Mouse (Mus musculus): Measurements from ENCODE around the gene Aldh18a1.
A peak's percentile ranks its signal among the peaks of the same experiment; 100 is the strongest.

Gene Aldh18a1

DNA sequence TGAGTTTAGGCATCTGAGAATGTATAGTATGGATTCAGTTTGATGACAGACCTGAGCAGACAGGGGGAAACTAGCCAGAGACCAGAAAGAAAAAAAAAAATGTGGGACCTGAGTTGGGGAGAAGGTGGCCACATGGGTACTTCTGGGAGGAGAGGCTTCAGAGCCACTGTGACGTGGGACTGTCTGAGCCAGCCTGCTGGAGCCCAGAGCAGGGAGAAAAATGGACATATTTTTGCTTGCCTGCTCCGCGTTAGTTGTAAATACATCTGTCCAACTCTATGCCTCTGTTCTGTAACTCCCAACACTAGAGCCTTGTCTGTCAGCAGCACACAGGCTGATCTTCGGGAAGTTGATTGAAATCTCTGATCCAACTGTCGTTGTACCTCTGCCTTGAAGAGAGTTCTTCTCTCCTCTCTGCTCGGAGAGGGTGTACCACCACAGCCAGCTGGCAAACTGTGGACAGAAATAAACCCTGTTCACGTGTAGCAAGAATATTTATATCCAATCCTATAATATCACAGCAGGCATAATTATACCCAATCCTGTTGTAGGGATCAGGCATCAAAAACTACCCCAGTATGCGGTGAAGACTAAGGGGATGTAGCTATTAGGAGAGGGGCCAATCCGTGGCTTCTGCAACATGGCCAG is 61.8 kb downstream of the Aldh18a1 start:
- no peak for DNase-seq (ENCODE audit: low spot score in 2 of 2)

DNA sequence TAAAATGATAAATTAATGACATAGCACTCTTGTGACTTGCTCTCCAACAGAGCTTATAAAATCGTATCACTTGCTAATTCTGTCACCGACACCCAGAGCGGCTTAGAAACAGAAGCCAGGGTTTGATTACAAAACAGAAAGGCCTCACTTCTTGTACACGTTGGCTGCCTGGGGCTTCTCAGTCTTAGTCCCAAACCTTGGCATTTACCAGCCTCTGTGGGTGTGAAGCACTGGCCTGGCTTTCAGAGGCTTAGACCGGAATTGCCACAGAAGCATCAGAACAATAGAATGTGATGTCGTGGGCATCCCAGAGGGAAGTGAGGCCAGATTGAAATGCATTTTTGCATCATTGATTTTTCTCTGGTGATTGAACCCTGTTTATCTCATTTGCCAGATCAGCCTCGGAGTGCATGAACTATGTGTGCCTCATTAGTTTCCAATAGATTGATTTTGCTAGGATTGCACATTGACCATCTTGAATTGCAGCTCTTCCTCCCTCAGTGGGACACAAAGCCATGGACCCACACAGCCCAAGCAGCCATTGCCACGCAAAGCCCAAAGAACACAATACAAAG is 64.7 kb downstream of the Aldh18a1 start:
- DNase-seq (ENCODE audit: low spot score in 2 of 2): no peak

DNA sequence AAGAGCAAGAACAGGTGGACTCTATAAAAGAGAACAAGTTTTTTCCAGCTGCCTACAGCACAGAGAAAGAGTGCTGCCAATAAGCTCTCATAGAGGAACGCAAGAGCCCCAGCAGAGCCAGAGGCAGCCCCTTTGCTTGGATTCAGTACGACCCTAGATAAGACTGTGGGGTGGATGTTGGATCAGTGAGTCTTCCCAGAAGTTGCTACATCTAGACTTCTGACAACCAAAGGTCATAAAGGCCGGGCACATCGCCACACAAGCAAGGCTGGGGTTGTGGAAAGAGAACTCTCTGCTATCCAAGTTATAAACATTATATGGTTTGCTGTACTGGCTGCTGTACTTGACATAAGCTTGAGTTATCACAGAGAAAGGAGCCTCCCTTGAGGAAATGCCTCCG is 67.9 kb downstream of the Aldh18a1 start:
- no peak for DNase-seq (ENCODE audit: low spot score in 2 of 2)

DNA sequence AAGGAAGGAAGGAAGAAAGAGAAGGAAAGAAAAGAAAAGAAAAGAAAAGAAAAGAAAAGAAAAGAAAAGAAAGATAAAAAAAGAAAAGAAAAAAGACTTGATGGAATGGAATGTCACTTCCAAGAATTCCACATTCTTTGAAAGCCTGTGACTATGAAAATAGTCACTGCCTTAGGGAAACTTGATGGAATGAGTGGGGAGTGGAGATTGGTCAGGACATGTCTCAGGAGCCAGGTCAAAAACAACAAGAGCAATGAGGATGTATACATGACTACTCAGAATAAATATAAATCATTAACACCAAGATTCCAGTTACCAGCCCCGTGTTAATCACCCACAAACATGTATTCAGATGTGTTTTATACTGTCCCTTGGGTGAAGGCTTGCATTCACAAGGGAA is 69.6 kb downstream of the Aldh18a1 start:
- no peak for DNase-seq (ENCODE audit: low spot score in 2 of 2)

DNA sequence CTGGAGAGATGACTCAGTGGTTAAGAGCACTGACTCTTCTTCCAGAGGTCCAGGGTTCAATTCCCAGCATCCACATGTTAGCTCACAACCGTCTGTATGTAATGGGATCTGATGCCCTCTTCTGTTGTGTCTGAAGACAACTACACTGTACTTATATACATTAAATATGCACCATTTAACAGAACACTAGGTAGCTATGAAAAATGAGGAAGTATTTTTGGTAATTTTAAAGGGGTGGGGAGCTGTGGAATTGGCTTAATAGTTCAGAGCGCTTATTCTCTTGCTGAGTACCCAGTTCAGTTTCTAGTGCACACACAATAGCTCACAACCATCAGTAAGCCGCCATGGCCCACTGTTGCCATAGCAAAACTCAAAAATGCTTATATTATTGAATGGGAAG is 72.7 kb downstream of the Aldh18a1 start:
- no peak for DNase-seq (ENCODE audit: low spot score in 2 of 2)

DNA sequence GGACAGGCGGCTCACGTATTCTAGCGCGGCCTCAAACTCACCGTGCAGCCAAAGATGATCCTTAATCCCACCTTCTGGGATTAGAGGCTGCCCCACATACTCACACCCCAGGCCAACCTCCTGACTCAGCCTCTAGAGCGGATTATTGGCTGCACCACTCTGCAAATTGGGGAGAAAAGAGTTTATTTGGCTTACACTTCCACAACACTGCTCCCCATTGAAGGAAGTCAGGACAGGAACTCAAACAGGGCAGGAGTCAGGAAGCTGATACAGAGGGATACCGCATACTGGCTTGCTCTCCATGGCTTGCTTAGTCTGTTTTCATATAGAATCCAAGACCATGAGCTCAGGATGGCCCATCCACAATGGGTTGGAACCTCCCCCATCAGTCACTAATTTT is 73.9 kb downstream of the Aldh18a1 start:
- no peak for DNase-seq (ENCODE audit: low spot score in 2 of 2)

DNA sequence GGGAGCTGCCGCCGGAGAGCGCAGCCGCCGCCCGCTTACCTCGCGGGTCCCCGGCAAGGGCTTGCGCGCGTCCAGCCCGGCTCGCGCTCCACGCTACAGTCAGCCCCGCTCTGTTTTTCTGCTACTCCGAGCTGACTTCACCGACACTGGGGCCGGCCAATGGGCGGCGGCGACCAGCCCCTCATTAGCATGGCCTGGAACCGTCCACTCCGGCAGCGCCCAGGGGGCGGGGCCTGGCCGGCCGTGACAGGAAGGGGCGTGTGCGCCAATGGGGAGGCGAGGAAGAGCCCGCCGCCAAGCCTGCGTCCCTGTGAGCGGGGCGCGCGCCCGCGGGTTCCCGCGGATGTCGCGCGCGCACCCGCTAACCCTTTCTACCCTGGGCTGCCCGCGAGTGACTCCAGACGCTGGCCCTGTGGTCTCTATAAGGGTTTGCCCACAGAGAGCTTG is 74.6 kb downstream of the Aldh18a1 start, which contains the start of gene Sorbs1:
Sorbs1 (minus strand) TSS at position 148 of the 447 bp plus-strand sequence.
- peak; percentile 90 to 94 for DNase-seq (ENCODE audit: low spot score in 2 of 2)

DNA sequence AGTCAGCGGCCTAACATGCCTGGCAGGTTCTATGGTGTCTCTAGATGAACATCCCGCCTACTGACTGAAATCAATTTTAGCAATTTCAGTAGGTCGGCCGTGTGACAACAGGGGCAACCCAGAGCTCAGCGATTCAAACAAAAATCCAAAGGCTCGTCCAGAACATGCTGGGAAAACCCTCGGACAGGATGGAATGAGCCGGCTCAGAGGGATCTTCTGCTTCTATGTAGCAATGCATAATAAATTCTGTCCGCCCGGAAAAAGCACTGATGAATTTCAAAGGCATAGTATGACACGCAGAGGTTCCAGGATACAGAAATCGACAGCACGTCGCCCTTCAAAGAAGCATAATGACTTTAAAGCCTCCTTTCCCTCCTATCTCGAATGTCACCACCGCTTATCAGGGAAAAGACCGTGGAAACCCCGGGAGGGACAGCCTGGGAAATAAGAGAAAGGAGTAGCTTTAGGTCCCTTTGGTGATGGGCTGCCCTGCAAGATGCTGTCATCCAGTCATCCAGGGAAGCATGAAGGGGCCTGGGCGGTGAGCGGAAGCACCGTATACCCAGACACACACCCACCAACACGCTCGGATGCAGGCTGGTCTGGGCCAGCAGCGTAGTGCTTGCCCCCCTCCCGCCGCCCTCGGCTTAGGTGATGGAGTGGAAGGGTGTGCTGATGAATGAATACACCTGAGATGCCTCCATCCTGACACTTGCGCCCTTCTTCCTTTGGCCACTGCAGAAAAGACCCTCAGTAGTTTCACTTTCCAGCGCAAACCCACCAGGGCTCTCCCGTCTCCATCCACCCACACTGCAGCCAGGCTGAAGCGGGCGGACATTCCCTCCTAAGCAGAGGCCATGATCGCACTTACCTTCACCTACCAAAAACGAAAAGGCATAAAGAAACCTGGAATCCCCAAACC is 75.5 kb downstream of the Aldh18a1 start:
- peak in 1 of 2 experiments; percentile 51 for DNase-seq (ENCODE audit: low spot score in 2 of 2)

DNA sequence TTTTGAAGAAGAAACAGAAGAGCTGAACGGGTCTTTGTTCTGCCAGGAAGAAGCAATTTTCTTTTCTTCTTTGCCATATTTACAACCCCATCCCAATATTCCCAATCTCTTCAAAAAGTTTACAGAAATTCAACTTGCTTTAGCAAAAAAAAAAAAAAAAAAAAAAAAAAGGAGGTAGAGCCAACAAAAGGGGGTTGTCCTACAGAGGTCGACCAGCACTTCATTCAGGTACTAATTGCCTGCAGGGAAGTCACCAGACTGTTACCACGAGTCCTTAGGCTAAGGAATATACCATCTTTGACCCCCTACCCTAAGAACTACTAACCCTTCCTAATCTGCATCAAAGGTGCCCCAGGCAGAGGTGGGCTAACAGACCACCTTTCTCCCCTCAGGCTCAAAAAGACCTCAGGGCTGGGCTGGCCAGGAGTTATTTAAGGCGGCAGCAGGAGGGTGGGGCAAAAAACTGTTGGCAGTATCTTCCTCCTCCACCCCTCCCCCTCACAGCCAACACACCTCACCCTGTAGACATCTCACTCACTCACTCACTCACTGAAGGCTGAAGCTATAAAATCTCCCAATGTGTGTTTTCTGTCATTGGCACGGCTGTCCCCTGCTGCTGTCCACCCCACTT is 76.5 kb downstream of the Aldh18a1 start:
- no peak for DNase-seq (ENCODE audit: low spot score in 2 of 2)

DNA sequence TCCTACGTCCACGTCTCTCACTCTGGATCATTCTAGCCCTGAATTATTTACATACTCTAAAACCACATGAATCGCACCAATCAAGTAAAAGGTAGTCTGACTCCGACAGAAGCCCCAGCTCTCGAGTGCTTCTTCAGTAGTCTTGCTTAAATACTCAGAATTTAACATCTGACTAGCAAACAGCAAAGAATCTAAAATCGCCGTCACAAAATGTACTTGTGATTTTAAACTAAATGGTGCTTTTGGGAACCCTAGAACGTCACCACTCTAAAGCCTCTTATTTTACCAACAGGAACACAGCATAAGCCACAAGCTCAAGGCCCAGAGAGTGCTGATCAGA is 77.2 kb downstream of the Aldh18a1 start:
- no peak for DNase-seq (ENCODE audit: low spot score in 2 of 2)

DNA sequence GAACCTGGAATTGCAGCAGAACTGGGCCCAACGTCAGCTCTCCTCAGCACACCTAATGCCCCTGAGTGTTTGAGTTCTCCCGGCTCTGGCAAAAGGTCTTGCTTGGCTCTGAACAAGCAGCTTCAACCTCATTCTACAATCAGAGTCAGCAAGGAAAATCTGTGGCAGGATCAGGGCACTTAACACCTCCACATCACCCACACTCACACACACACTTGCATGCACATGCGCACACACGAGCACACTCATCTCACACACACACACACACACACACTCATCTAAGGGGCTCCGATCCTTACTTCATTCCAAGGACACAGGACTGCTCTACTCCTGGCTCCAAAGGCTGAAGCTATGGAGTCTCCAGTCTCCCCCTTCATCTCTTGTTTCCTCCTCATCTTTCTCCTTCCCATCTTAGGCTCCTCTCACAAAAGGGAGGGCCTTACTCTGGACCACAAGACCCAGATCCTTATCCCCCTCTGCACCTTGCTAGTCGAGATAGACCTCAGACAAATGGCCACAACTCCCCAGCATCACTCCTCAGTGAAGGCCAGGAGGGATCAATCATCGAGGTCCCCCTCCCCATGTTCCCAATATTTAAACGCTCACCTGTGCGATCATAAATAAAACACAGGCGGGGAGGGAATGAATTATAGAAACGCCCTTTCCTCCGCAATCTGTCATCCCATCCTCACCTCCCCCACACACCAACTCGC is 77.7 kb downstream of the Aldh18a1 start:
- DNase-seq (ENCODE audit: low spot score in 2 of 2): no peak

DNA sequence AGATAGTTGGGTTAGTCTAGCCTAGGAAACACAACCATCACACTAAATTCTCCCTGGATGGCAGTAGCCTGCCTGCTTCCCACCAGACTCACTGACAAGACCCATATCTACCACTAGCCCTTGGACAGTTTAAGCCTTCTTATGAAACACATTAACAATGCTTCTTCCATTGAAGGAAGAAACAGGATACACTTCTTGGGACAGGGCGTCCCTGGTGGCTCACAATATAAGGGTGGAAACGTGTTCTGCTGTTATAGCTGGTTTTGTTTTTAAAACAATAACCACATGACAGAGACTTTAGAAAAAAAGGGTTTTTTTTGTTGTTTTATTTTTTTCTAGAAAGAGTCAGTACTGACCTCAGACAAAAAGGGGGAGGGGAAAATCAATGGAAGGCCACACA is 79.0 kb downstream of the Aldh18a1 start:
- DNase-seq (ENCODE audit: low spot score in 2 of 2): no peak

DNA sequence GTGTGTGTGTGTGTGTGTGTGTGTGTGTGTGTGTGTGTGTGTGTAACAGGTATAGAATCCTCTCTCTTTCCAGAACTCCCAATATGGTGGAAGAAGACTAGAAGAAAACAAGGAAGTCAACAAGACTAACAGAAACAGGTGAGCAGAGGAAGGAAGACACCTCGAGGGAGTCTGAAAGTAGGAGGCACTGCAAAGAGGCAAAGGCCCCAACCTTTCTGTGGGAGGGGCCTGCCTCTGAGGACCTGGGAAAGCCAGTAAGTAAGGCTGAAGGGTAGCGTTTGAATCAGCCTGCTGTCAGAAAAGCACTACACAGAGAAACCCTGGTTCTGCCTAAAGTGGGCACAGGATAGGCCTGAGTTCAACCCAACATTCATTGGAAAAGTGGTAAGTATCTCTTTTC is 79.4 kb downstream of the Aldh18a1 start:
- no peak for DNase-seq (ENCODE audit: low spot score in 2 of 2)

DNA sequence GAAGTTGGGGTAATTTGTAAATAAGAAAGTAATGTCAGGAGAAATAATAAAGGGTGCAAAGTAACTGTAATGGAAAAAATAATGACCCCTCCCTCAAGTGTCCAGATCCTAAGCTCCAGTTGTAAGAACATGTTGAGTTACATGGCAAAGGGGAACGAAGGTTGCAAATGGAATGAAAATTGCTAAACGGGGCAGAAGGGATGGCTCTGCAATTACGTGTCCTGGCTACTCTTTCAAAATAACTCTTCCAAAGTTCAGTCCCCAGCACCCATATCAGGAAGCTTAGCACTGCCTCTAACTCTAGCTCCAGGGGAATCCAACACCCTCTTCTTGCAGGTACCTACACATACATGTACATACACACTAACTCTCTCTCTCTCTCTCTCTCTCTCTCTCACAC is 81.3 kb downstream of the Aldh18a1 start:
- no peak for DNase-seq (ENCODE audit: low spot score in 2 of 2)

DNA sequence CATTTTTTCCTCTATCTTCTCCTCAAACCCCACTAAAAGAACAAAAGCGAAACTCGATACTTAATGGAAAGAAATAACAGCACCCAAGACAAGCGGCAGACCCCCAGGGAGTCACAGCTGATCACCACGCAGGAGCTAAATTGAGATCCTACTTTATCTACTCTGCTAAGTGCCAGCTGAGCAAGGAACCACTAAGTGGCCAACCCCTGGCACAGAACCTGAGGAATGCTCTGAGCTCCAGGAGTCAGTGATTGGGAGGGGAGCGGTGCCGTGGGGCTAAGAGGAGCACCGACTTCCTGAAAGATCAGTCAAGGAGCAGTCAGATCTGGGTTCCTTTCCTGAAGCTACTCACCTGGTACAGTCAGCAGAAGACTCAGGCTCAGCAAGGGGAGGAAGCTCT is 83.9 kb downstream of the Aldh18a1 start:
- DNase-seq (ENCODE audit: low spot score in 2 of 2): no peak
